Mouse (Mus musculus): ENCODE measurements around the gene Tatdn2. TPM values are rescaled to one million over a fixed set of nuclear protein-coding genes. Genes with fewer than 3 reads are reported as not detected.

Gene Tatdn2
- polyA plus RNA-seq (2015; fragmentation: Nextera tagmentation; extraction: Ambion mirVana), result 0.96 and 1.4 TPM in 2 replicates

DNA sequence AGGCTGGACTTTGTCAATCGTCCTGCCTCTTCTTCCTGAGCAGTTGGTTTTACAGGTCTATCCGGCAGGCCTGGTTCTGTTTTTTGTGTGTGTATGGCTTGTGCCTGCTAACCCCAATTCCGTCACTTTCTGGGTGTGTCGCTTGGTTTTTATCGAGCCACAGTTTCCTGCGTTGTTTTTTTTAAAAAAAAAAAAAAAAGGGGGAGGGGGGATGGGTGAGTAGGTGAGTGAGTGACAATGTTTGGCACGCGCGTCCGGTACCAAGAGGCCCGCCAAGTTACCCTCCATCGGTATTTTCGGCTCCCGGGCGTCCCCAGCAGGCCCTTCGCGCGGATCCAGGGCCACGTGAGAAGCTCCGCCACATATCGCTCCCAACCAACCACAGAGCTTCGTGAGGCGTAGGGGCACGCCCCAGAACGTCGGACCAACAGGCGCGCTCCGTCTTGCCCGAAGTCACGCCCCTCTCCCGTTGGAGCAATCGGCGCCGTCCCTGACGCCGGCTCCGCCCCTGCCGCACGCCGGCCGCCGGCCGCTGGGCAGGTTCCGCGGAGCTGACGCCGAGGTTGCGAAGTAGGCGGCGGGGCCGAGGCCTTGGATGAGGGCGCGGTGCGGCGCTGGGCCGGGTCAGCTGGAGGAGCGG is at the start of gene Tatdn2:
Tatdn2 (plus strand) TSS at position 469 of the 640 bp plus-strand sequence.
- H3K27ac ChIP-seq (replicated peaks), result peak within 1 kb of the TSS; percentile 90
- ATAC-seq (ENCODE audit: low FRiP score), result peak; percentile 100
- H3K27me3 ChIP-seq (replicated peaks), result no peaks in the 10 kb centered on the region
- H3K36me3 ChIP-seq, result peaks cover 8% of the 10 kb centered on the region
- WGBS, result under 1% methylated on average over 54 of the region's 58 CpGs
- peaks cover 37% of the 10 kb centered on the region for H3K4me1 ChIP-seq
- H3K9ac ChIP-seq (replicated peaks), result peak within 1 kb of the TSS; percentile 78
- peak within 1 kb of the TSS; percentile 87 for H3K4me3 ChIP-seq (replicated peaks)
- peak within 1 kb of the TSS; percentile 96 for H3K4me2 ChIP-seq
- no peaks in the 10 kb centered on the region for H3K9me3 ChIP-seq (replicated peaks)

DNA sequence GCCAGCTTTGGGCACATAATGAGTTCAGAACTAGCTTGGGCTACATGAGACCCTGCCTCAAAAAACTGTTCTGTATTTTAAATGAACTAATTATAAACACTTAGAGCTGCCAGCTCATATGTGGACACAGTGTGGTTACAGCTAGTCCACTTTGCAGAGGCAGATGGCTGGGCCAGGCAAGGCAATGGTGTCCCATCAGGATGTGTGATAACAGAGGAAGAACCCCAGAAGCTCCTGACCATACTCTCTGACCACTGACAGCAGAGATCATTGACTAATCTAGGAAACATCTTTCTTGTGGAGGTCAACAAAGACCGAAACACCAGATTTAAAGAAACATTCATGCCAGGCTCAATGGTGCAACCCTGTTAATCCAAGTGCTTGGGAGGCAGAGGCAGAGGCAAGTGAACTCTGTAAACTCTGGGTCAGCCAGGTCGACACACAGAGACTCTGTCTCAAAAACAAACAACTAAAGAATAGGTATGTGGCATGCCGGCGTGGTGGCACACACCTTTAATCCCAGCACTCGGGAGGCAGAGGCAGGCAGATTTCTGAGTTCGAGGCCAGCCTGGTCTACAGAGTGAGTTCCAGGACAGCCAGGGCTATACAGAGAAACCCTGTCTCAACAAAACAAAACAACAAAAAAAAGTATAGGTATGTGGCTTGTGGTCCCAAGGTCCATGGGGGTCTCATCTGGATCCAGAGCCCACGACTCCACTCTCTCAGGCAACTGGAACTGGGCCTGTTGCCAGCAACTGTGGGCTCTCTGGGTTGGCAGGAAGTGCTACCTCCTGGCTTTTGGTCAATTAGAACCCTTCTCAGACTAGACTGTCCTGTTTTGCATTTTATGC is 47.3 kb upstream of the Tatdn2 start:
- no peaks in the 10 kb centered on the region for H3K9me3 ChIP-seq (replicated peaks)
- no peaks in the 10 kb centered on the region for H3K36me3 ChIP-seq
- ATAC-seq (ENCODE audit: low FRiP score), result no peak
- H3K27ac ChIP-seq (replicated peaks), result no peak overlapping the region
- H3K9ac ChIP-seq (replicated peaks), result no peak overlapping the region
- no peaks in the 10 kb centered on the region for H3K27me3 ChIP-seq (replicated peaks)
- 88% methylated on average over 7 of the region's 7 CpGs for WGBS
- no peak overlapping the region for H3K4me2 ChIP-seq
- H3K4me1 ChIP-seq, result no peaks in the 10 kb centered on the region
- H3K4me3 ChIP-seq (replicated peaks), result no peak overlapping the region

DNA sequence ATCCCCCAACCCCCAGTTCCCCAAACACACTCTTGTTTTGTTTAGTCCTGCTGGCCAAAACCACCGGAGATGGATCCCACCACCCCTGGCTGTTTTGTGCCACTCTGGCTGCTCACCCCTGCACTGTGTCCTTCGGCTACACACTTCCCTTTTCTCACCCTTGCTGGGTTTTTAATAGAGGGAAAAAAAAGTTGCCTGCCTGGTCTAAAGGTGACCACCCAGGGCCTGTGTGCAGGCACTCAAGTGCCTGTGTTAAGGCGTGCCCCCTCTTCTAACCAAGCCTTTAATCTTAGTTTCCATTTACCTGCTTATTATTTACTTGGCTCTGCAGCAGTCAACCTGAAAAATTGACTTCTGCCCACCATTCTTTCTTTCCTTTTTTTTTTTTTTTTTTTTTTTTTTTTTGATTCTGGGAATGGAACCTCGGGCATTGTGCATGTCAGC is 46.6 kb upstream of the Tatdn2 start:
- Histone ChIP-seq H3K27ac (replicated peaks) (no peak overlapping the region), H3K4me3 (replicated peaks) (no peak overlapping the region), H3K9me3 (replicated peaks) (no peaks in the 10 kb centered on the region), H3K36me3 (no peaks in the 10 kb centered on the region), H3K4me2 (no peak overlapping the region), H3K9ac (replicated peaks) (no peak overlapping the region), H3K27me3 (replicated peaks) (no peaks in the 10 kb centered on the region), H3K4me1 (no peaks in the 10 kb centered on the region)
- WGBS, result 71% methylated on average over 4 of the region's 4 CpGs
- no peak for ATAC-seq (ENCODE audit: low FRiP score)

DNA sequence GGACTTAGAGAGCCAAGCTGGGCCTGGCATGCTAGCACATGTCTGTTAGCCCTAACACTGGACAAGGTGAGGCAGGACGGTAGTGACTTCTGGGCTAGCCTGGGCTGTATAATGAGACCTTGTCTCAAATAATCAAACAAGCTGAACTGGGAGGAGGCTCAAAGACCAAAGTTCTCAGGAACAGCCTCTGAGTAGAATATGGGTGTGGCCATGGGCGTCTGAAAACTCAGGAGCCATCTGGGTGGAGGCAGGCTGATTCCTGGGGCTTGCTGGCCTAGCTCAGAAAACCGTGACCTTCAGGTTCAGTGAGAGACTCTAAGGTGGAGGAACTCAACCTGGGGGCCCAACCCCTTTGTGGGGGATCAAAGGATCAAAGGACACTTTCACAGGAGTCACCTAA is 45.2 kb upstream of the Tatdn2 start:
- no peak overlapping the region for H3K27ac ChIP-seq (replicated peaks)
- ATAC-seq (ENCODE audit: low FRiP score), result no peak
- 62% methylated on average over 3 of the region's 3 CpGs for WGBS
- H3K4me2 ChIP-seq, result no peak overlapping the region
- H3K9me3 ChIP-seq (replicated peaks), result no peaks in the 10 kb centered on the region
- H3K4me1 ChIP-seq, result no peaks in the 10 kb centered on the region
- no peaks in the 10 kb centered on the region for H3K27me3 ChIP-seq (replicated peaks)
- H3K4me3 ChIP-seq (replicated peaks), result no peak overlapping the region
- H3K36me3 ChIP-seq, result no peaks in the 10 kb centered on the region
- no peak overlapping the region for H3K9ac ChIP-seq (replicated peaks)

- Histone ChIP-seq H3K9me3 (replicated peaks) (no peaks in the 10 kb centered on the region), H3K9ac (replicated peaks) (no peak overlapping the region), H3K4me2 (no peak overlapping the region), H3K4me1 (no peaks in the 10 kb centered on the region), H3K27ac (replicated peaks) (no peak overlapping the region), H3K27me3 (replicated peaks) (no peaks in the 10 kb centered on the region), H3K36me3 (no peaks in the 10 kb centered on the region), H3K4me3 (replicated peaks) (no peak overlapping the region)
- 91% methylated on average over 7 of the region's 7 CpGs for WGBS
- ATAC-seq (ENCODE audit: low FRiP score), result no peak
Measured at GRCm38 (mm10) chr6:113653551-113653950, 43.3 kb upstream of the Tatdn2 start.

- H3K4me2 ChIP-seq, result no peak overlapping the region
- no peaks in the 10 kb centered on the region for H3K27me3 ChIP-seq (replicated peaks)
- no peak overlapping the region for H3K27ac ChIP-seq (replicated peaks)
- H3K4me1 ChIP-seq, result no peaks in the 10 kb centered on the region
- H3K9me3 ChIP-seq (replicated peaks), result no peaks in the 10 kb centered on the region
- H3K36me3 ChIP-seq, result no peaks in the 10 kb centered on the region
- no peak for ATAC-seq (ENCODE audit: low FRiP score)
- H3K4me3 ChIP-seq (replicated peaks), result no peak overlapping the region
- 91% methylated on average over 8 of the region's 8 CpGs for WGBS
- no peak overlapping the region for H3K9ac ChIP-seq (replicated peaks)
Measured at GRCm38 (mm10) chr6:113654102-113654501, 42.7 kb upstream of the Tatdn2 start.

- no peaks in the 10 kb centered on the region for H3K36me3 ChIP-seq
- no peak overlapping the region for H3K4me3 ChIP-seq (replicated peaks)
- ATAC-seq (ENCODE audit: low FRiP score), result no peak
- H3K27me3 ChIP-seq (replicated peaks), result no peaks in the 10 kb centered on the region
- H3K4me2 ChIP-seq, result no peak overlapping the region
- no peak overlapping the region for H3K27ac ChIP-seq (replicated peaks)
- H3K9ac ChIP-seq (replicated peaks), result no peak overlapping the region
- no peaks in the 10 kb centered on the region for H3K9me3 ChIP-seq (replicated peaks)
- WGBS, result 79% methylated on average over 16 of the region's 16 CpGs
- no peaks in the 10 kb centered on the region for H3K4me1 ChIP-seq
Measured at GRCm38 (mm10) chr6:113654753-113655397, 42.0 kb upstream of the Tatdn2 start.

- Histone ChIP-seq H3K27ac (replicated peaks) (no peak overlapping the region), H3K36me3 (no peaks in the 10 kb centered on the region), H3K9me3 (replicated peaks) (no peaks in the 10 kb centered on the region), H3K4me3 (replicated peaks) (no peak overlapping the region), H3K4me2 (no peak overlapping the region), H3K27me3 (replicated peaks) (no peaks in the 10 kb centered on the region), H3K4me1 (no peaks in the 10 kb centered on the region), H3K9ac (replicated peaks) (no peak overlapping the region)
- no peak for ATAC-seq (ENCODE audit: low FRiP score)
- 90% methylated on average over 3 of the region's 3 CpGs for WGBS
Measured at GRCm38 (mm10) chr6:113655475-113655874, 41.4 kb upstream of the Tatdn2 start.

DNA sequence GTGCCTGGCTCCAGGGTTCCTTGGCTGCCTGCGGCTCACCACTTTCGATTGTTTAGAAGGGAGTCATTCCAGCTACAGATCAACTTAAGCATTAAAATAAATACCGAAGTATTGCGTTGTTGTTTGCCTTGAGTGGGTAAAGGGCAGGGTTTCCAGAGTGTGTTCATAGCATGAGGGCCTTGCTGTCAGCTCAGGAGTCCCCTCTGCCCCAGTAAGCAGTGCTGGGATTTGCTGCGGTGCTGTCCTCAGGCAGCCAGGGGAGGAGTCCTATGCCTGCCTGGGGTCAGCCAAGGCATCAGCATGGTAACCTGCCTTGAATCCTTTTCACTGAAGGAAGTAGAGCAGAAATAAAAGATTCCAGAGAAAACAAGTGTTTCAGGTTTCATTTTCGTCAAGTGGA is 40.0 kb upstream of the Tatdn2 start:
- Histone ChIP-seq H3K4me2 (no peak overlapping the region), H3K27ac (replicated peaks) (no peak overlapping the region), H3K36me3 (no peaks in the 10 kb centered on the region), H3K4me1 (no peaks in the 10 kb centered on the region), H3K9ac (replicated peaks) (no peak overlapping the region), H3K4me3 (replicated peaks) (no peak overlapping the region), H3K27me3 (replicated peaks) (no peaks in the 10 kb centered on the region), H3K9me3 (replicated peaks) (no peaks in the 10 kb centered on the region)
- 85% methylated on average over 6 of the region's 6 CpGs for WGBS
- no peak for ATAC-seq (ENCODE audit: low FRiP score)

DNA sequence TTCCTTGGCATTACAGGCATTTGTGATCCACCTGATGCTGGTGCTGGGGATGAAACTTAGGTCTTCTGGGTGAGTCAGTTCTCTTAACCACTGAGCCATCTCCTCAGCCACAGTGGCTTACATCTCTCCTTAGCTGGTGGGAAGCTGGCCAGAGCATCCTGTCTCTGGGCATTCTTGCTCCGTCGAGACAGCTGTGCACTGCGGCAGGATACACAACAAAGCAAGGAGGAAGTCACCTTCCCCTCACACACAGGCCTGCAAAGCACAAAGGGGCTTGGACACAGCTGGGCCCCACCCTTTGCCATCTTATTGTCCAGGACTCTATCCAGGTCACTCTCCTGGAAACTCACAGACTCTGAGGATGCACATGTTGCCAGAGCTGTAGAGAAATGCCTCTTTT is 38.6 kb upstream of the Tatdn2 start:
- Histone ChIP-seq H3K36me3 (no peaks in the 10 kb centered on the region), H3K4me2 (no peak overlapping the region), H3K9ac (replicated peaks) (no peak overlapping the region), H3K27me3 (replicated peaks) (no peaks in the 10 kb centered on the region), H3K9me3 (replicated peaks) (no peaks in the 10 kb centered on the region), H3K4me3 (replicated peaks) (no peak overlapping the region), H3K4me1 (no peaks in the 10 kb centered on the region), H3K27ac (replicated peaks) (no peak overlapping the region)
- no peak for ATAC-seq (ENCODE audit: low FRiP score)
- 63% methylated on average over 3 of the region's 3 CpGs for WGBS

GRCm38 (mm10) chr6:113659648-113660491 is 37.0 kb upstream of the Tatdn2 start:
- no peak overlapping the region for H3K4me2 ChIP-seq
- 79% methylated on average over 8 of the region's 8 CpGs for WGBS
- no peaks in the 10 kb centered on the region for H3K4me1 ChIP-seq
- no peak overlapping the region for H3K4me3 ChIP-seq (replicated peaks)
- no peak overlapping the region for H3K27ac ChIP-seq (replicated peaks)
- no peaks in the 10 kb centered on the region for H3K36me3 ChIP-seq
- no peak for ATAC-seq (ENCODE audit: low FRiP score)
- no peaks in the 10 kb centered on the region for H3K9me3 ChIP-seq (replicated peaks)
- no peak overlapping the region for H3K9ac ChIP-seq (replicated peaks)
- no peaks in the 10 kb centered on the region for H3K27me3 ChIP-seq (replicated peaks)

Data from neural tube, embryonic 15.5 days (tissue).